Mouse (Mus musculus) kidney, adult 8-10 months (tissue): ENCODE measurements at regions not wholly inside any gene's neighbourhood (a gene's known extent, or its start where the extent isn't known, plus 50 kb on each side); places are given as distances from the start of the nearest gene placed in this dataset.
"Not testable (repeated sequence)": the region's sequence is repeated elsewhere in the genome, so short reads cannot be mapped to it uniquely, and the experiment has no call there.

ENCODE experiments used
- DNase-seq, 2 experiments: peaks; one replicate each; pipeline ENCODE4 v3.0.0; 2022

DNA sequence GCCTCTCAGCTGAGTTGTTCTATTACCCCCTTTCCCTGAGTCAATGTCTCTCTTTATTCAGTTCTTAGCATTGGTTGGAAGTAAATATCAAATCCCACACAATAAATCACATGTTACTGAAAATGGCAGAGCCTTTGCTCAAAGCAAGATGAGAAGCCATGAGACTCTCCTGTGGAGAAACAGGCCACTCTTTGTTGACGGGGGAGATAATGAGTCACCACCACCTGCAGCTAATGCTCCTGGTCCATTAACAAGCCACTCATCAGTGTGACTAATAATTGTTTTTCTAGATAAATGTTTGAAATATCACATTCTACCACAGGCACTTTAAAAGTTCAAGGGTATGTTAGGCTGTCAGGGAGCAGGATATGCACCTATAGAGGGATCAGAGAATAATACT is 61.0 kb upstream of the Galnt18 start:
- DNase-seq, result no peak

DNA sequence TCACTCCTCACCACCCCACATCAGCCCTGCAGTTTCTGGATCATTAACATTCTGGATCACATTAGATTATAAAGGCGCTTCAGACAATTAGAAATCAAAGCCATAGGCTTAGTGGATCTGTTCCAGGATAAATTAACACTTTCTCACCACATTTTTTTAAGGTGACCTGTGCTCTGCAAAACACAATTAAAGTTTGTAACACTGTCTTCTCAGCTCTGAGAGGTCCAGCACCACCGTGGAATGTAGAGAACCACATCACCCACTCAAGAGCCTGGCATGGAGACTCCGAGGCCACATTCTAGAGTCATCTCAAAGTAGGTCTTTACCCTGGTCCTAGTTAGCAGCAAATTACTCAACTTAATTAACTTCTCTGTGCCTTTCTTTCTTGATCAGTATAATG is 58.4 kb upstream of the Galnt18 start:
- no peak for DNase-seq

DNA sequence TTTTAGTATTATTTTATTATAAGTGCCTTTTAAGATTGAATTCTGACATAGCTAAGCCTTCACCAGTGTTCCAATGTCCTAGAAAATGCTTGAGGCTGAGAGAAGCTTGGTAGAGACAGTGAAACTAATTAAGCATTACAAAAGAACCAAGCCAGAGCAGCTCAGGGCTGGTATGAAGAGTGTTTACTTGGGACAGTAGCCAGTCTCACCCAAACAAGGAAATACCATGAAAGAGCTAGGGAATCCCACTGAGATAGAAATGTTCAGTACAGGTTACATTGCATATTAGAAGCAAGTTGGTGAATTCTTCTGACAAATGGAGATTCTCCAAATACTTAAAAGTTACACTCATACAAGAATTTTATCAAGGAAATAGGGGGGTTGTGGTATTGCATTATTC is 54.6 kb upstream of the Galnt18 start:
- DNase-seq, result not testable (repeated sequence)

DNA sequence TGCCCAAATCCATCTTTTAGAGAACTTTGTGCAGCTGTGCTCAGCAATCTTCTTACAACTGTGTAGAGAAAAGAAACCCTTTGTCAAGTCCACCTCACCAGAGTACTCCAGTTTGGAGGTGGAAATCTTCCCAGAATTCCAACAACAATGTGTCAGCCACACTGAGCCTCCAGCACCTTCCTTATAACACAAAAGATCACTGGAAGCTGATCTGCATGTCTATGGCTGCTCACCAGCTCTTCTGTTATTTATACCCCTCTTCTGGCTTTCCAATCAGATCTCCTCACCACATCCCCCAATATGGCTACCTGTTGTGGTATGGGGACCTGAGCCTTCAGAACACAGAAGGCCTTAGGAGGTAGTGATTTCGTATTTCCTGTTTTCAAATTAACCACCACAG is 50.2 kb upstream of the Galnt18 start:
- no peak for DNase-seq
